Mouse (Mus musculus) frontal cortex, postnatal 10 days (tissue): Measurements from ENCODE around the gene Mettl14.
A peak's percentile ranks its signal among the peaks of the same experiment; 100 is the strongest.

Experiments used
- DNase-seq, 2 experiments: peaks; one replicate each; pipeline ENCODE4 v3.0.0; 2022; ENCODE audit warnings: low spot score in 2 of 2, mixed read lengths in 1 of 2

Mettl14 gene

GRCm38 (mm10) chr3:123385486-123386156 lies at the start of gene Mettl14:
Gene Mettl14, minus strand, starts transcription at chr3:123386108.
- peak; percentile 92 to 95 for DNase-seq

DNA sequence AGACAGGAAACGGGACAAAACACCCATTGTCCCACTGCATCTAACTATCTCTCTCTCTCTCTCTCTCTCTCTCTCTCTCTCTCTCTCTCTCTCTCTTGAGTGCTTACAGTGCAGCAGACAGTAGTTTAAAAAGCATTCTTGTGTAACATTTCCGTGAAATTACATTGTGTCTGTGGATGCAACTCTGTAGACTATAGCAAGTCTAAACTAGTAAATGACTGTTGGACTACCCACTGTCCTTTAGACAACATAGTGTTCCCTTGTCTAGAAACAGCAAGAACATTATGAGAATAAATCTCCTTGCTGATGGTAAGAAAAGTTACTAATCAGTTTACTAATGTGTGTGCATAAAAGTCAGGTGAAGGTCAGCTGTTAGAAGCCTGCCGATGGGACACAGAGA lies 47.5 kb upstream of the Mettl14 start:
- no peak for DNase-seq

DNA sequence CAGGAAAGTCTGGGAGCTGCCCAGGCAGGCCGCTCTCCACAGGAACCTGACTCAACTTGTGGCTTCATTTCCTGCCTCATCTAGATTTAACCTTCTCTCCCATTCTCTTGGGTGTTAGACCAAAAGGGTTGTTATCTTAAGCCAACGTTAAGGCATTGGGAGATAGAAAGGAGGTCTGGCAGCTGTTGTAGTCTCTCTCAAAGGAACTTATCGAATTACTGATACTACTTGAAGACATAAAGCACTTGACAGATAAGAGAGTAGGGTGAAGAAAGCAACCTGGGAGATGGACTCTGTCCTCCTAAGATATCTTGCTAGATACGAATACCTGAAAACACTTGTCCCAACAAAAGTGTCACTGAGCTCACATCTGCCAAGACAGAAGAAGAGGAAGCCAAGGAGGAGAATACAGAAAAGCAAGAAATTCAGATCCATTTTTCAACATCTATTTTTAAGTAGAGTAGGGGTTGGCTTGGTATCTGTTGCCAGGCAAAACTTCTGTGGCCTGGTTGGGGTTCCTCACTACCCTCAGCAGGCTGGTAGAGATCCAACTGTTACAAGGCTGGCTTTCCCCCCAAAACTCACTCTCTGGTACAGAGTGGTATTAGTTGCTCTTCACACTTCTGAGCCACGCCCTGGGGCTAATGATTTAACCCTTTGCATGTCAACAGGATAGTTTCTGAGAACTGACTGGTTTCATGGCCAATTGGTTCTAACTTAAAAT lies 46.2 kb upstream of the Mettl14 start:
- DNase-seq, result no peak

DNA sequence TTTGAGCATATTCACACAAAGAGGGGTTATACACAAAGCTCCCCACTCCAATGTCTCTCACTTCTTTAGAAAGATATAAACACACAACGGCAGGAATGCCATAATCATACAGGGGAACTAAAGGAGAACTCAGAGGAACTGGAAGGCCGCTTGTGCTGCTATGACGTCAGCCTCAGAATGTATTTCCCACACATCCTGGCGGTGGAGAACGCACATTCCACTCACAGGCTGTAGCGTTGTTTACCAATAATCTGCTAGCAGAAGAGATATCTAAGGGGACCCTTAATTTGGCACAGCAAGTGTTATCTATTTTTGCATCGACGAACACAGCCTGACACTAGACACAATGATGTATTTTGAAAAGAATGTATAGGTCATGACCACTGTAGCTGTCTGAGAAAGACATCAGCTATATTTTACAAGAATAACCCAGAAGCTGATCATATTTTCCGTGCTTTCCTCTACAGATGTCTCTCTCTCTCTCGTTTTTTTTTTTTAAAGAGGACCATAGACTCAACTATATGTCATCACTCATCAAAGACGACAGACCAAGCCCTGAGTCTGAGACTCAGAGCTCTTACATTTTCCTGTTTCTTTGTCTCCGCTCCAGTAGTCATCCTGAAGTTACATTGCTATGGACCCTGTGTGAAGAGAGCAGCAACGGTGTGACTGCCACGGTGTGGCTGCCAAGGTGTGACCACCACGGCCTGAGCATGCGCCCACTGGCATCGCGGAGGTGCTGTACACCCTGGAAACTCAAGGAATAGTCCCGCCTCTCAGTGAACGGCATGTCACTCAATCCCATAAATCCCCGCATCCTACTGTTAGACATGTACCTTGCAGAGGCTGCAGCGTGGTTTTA lies 43.9 kb upstream of the Mettl14 start:
- no peak for DNase-seq

DNA sequence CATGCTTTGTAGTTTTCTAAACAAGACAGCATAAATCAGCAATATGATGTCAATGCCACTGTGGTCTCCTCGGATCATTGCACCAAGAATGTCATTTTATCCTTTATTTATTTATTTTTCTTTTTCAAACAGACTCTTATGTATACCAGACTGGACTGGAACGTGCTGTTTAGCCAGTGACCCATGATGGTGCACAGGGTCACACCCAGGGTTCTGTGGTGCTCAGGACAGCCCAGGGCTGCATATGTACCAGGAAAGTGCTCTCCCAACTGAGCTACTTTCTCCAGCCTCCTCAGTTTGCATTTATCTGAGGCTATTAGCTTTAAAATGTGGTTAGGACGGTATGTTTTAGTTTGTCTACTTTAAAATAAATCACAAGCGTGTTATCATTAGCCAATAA lies 42.1 kb upstream of the Mettl14 start:
- DNase-seq, result no peak

DNA sequence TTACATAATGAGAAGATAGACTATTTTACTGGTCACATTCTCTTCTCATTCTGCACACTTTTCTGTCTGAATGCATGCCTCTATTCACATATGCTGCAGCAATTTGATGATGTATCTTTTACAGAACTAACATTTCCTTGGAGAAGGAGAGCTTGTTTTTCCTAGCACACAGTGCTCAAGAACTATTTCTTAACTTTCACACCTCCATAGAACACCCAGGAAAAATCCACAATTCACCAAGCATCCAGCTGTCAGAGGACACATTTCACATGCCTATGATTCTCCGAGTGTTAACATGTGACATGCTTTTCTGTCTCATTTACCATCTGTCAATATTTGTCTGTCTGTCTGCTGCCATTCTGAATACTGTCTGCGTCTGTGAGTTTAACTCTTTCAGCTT lies 39.7 kb upstream of the Mettl14 start:
- DNase-seq, result no peak

- no peak for DNase-seq
Measured at GRCm38 (mm10) chr3:123413173-123413572, 27.3 kb upstream of the Mettl14 start.

GRCm38 (mm10) chr3:123411821-123412578 lies 26.1 kb upstream of the Mettl14 start:
- DNase-seq, result no peak

DNA sequence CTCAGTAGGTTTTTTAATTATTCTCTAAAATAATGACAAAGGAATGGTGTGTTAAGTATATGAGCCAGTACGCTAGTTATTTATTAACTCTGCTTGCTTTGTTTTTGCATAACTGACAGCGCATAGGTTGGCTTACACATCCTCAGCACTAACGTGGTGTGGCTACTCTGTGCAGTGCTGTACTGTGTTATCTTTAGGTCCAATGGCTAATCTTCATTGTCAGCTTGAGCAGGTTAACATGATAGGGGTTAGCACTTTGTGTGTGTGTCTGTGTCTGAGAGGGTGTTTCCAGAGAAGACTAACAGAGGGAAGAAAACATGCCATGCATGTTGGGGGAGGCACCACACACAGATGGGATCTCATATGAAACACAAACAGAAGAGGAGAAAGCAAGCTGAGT lies 19.0 kb upstream of the Mettl14 start:
- no peak for DNase-seq

DNA sequence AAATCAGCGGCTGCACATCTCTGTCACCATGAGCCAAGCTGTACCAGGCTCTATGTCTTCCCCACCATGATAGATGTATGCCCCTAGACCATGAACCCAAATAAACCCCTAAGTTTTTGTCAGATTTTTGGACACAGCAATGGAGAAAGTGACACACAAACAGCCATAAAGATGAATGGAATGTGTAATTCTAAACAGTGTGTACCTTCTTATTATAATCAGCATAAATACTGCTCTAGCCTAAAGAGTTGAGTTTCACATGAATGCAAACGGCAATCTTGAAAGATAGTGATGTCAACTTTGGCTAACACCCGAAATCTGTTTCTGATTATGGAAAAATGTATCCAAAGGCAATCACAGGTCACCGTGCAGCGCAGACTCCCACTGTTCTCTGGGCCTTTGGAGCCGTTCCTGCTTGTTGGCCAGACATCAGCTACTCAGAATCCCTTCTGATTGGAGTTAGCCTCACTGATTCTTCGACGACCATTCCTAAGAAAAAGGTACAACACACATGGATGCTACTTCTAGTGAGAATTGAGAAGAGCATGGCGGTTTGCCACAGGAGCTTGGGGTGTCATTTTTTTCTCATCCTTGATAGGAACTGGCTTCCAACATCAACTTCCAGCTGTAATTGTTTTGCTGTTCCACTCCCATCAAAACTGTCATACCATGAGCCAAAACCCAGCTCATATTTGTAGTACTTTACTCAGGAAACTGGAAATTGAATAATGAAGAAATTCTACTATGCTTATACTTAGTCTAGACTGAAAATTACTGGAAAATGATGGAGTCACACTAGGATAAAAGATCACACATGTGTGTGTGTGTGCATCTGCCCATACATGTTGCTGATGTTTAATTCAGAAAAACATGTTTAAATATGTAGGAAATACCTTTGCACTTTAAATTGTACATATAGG lies 11.9 kb upstream of the Mettl14 start:
- no peak for DNase-seq

DNA sequence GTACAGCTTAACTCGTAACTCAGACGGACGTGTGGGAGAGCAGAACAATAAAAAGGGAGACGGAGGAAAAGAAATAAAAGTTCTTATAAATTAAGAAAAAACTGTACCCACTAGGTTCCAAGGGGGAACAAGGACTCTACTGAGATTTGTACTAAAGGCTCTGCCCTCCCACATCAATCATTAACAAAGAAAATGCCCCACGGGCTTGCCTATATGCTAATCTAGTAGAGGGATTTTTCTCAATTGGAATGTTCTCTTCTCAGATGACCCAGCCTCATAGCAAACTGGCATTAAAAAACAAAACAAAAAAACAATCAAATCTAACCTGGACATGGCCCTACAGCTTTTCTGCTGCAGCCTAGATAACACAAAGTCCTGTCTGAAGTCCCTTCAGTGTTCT lies 9.7 kb upstream of the Mettl14 start:
- DNase-seq, result no peak

DNA sequence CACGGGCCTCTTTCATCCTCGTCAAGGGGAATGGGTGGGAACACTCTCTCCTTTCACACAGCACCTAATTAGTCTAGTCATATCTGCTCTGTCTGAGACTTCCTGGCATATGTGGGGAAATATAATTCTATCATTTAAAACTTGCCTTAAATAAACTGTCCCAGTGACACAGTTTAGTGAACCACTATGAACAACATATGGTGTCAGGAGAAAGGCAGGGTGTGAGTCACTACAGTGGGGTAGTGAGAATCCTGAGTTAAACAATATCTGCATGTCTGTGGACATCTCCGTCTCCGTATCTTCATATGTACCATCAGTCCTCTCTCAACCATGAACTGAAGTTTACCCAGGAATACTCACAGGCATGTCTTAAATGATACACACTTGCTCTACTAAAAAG lies 5.3 kb upstream of the Mettl14 start:
- no peak for DNase-seq

GRCm38 (mm10) chr3:123386157-123386780 lies 361 bp upstream of the Mettl14 start:
- peak in 1 of 2 experiments; percentile 24 for DNase-seq

DNA sequence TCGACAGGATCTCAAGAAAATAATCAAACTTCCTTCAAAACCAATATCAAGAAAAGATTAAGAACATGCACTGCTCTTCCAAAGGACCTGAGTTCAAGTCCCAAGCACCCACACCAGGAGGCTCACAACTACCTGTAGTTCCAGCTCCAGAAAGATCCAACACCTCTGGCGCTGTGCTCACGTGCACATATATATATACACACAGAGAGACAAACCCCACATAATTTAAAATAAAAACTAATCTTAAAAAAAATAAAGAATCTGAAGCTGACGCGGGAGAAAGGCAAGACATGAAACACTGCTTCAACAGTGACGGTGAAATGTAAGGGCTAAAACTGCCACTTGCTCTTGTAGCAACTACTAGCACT lies 806 bp downstream of the Mettl14 start:
- DNase-seq, result no peak

- no peak for DNase-seq
Measured at GRCm38 (mm10) chr3:123384435-123384834, 1.5 kb downstream of the Mettl14 start.

DNA sequence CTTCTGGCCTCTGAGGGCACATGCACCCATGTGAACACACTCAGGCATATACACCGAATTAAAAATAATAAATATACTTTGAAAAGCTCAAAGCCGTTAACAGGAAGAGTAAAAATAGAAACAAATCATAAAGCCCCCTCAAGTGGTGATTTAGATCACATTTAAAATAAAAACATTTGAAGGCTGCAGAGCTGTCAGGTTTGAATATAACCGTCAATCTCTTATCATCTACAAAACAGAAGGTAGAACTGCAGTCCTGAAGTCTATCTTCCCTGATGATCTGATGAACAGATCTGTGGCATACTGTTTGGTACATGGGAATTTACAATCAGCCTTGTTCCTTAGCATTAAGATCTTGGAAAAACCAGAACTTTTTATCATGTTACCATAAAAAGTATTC lies 9.3 kb downstream of the Mettl14 start:
- no peak for DNase-seq

GRCm38 (mm10) chr3:123371766-123372535 lies 14.0 kb downstream of the Mettl14 start:
- DNase-seq, result peak; percentile 39 to 52

DNA sequence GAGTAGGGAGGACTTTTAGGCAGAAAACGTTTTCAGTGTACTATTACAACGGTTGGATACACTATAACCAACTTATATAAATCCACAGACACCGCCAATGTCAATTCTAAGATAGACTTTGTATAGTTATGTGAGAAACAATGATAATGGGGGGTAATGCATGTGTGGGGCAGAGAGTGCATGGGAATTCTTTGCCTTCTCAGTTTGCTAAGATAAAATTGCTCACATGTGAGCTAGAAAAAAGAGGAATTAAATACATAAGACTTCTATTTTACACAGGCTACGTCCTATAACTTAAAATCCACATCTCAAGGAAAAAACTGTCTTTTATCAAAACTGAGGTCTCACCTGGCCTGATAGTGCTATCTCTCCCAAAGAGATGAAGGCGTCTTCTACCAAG lies 15.0 kb downstream of the Mettl14 start:
- DNase-seq, result no peak

GRCm38 (mm10) chr3:123369161-123369560 lies 16.7 kb downstream of the Mettl14 start:
- DNase-seq, result no peak
